Mouse (Mus musculus): ENCODE measurements around the gene Slc43a1.
"Not testable (repeated sequence)": the region's sequence is repeated elsewhere in the genome, so short reads cannot be mapped to it uniquely, and the experiment has no call there.

The Slc43a1 gene

DNA sequence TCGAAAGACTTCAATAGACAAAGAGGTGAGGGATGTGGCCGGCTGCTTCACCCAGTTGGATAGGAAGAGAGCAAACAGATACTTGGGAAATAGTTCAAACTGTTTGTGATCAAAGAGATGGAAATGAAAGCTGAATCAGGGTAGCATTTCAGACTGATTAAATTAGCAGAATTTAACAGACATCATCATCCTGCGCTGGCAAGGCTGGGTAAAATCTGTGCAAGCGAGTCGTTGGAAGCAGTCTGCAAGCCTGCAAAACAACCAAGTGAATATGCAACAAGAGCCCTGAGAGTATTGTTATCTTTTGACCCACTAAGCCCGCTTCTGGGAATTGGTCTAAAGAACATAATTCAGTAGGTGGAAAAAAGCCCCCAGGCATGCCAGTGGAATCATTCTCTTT is 54.7 kb downstream of the Slc43a1 start:
- DNase-seq (ENCODE audit: low read depth, low spot score): peak; percentile 31

DNA sequence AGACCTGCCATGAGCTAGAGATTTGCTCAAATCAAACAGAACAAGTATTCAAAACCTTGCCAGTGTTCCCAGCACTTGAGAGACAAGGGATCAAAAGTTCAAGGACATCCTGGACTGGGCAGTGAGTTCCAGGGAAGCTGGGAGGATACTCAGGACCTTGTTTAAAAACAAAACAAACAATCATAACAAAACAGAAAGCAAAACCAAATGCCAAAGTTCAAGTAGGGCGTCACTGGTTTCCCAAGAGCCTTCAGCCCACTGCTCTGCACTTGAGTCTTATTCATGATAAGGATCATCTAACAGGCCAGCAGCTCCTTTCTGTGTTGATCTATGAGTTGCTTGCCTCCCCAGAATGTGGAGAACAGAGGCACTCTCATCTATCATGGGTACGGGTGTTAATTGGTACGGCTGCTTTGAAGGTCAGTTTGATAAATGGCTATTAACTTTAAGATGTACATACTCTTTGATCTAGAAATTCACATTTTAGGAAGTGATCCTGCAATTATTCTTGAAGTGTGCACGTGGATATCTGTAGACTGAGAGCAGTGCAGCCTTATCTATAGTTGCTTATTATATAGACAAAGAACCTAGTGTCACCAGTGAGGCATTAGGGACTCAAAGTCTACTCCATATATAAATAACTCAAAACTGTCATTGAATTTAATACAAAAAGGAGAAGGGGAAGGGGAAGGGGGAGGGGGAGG is 57.0 kb downstream of the Slc43a1 start:
- no peak for DNase-seq (ENCODE audit: low read depth, low spot score)

DNA sequence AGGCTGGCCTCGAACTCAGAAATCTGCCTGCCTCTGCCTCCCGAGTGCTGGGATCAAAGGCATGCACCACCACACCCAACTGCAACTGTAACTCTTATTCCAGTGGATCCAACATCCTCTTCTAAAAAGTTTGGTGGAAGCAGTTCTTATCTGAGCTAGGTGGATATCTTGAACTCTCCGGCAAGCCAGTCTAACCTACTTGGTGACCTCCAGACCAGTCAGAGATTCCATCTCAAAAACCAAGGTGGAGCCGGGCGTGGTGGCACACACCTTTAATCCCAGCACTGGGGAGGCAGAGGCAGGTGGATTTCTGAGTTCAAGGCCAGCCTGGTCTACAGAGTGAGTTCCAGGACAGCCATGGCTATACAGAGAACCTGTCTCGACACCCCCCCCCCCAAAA is 58.0 kb downstream of the Slc43a1 start:
- not testable (repeated sequence) for DNase-seq (ENCODE audit: low read depth, low spot score)

DNA sequence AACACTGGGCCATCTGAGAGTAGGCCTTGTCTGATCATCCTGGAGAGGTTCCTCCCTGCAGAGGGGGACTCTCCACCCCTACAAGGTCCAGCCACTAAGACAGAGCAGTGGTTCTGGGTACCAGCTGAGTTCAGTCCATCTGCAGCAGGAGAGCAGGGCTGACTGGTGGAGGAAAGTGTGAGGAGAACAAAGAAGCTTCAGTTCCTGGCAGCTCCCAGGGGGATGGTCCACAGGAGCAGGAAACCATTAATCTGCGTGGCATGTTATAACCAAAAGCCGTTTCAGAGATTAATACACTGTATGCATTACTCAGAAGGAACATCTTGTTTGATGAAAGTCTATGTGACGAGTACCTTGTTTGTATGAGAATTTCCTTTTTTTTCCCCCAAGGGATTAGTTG is 74.1 kb downstream of the Slc43a1 start:
- no peak for DNase-seq (ENCODE audit: low read depth, low spot score)
